Mouse (Mus musculus): ENCODE measurements around the gene Alox12b.

GRCm38 (mm10) chr11:69134622-69134968 lies 22.2 kb upstream of the Alox12b start:
- TF ChIP-seq POLR2A (IDR thresholded peaks at IDR 0.05; ENCODE audit: insufficient read depth, low read depth, low read length) (no peak), CTCF (IDR thresholded peaks at IDR 0.05; ENCODE audit: insufficient read depth, low read depth, low read length) (no peak)
